Mouse (Mus musculus): ENCODE data around the gene Pitpna. TPM values are rescaled to one million over a fixed set of nuclear protein-coding genes. Genes with fewer than 3 reads are reported as not detected.

Pitpna gene
- total and polyA plus RNA-seq, 3 experiments: 57.2 to 99.1 (median 96.6) TPM

GRCm38 (mm10) chr11:75657841-75658240 lies 69.9 kb downstream of the Pitpna start:
- H3K27me3 ChIP-seq (ENCODE audit: control insufficient read depth, insufficient read depth, low read length): no peaks in the 10 kb centered on the region
- H3K79me2 ChIP-seq (replicated peaks; ENCODE audit: control insufficient read depth, insufficient read depth, low read length): no peaks in the 10 kb centered on the region
- no peak for DNase-seq
- no peak overlapping the region for H3K9ac ChIP-seq (ENCODE audit: low read depth, low read length)
- intact Hi-C loops (cut with DNase I): loop anchor here (2.0 kb wide), 1 partner anchor 21 kb away; the partner anchor contains the start of gene Crk
- H3K4me3 ChIP-seq: no peak overlapping the region
- no peak overlapping the region for H3K27ac ChIP-seq
- peaks cover 19% of the 10 kb centered on the region for H3K4me1 ChIP-seq (ENCODE audit: control insufficient read depth, insufficient read depth, low read length)
- TF ChIP-seq CTCF (IDR thresholded peaks at IDR 0.05) (no peak), POLR2A (IDR thresholded peaks at IDR 0.05; ENCODE audit: insufficient read depth, low read depth, low read length) (no peak), EP300 (IDR thresholded peaks at IDR 0.05; ENCODE audit: insufficient read depth, low read depth, low read length) (no peak)
- H3K36me3 ChIP-seq (ENCODE audit: control insufficient read depth, insufficient read depth, low read length): peaks cover 2% of the 10 kb centered on the region; the same call in 1 of the 2 replicates

GRCm38 (mm10) chr11:75658311-75658710 lies 70.4 kb downstream of the Pitpna start:
- intact Hi-C loops (cut with DNase I): no loop called here
- H3K4me1 ChIP-seq (ENCODE audit: control insufficient read depth, insufficient read depth, low read length): peaks cover 19% of the 10 kb centered on the region
- no peaks in the 10 kb centered on the region for H3K27me3 ChIP-seq (ENCODE audit: control insufficient read depth, insufficient read depth, low read length)
- WGBS: 93% methylated on average over 13 of the region's 13 CpGs
- TF ChIP-seq POLR2A (IDR thresholded peaks at IDR 0.05; ENCODE audit: insufficient read depth, low read depth, low read length): no peak
- TF ChIP-seq EP300 (IDR thresholded peaks at IDR 0.05; ENCODE audit: insufficient read depth, low read depth, low read length): no peak
- no peak for TF ChIP-seq CTCF (IDR thresholded peaks at IDR 0.05)
- H3K9ac ChIP-seq (ENCODE audit: low read depth, low read length): no peak overlapping the region
- H3K36me3 ChIP-seq (ENCODE audit: control insufficient read depth, insufficient read depth, low read length): peaks cover 2% of the 10 kb centered on the region; the same call in 1 of the 2 replicates
- no peak overlapping the region for H3K27ac ChIP-seq
- H3K4me3 ChIP-seq: no peak overlapping the region
- DNase-seq: no peak
- no peaks in the 10 kb centered on the region for H3K79me2 ChIP-seq (replicated peaks; ENCODE audit: control insufficient read depth, insufficient read depth, low read length)

GRCm38 (mm10) chr11:75658996-75659750 lies 71.3 kb downstream of the Pitpna start:
- Histone ChIP-seq H3K36me3 (ENCODE audit: control insufficient read depth, insufficient read depth, low read length) (peaks cover 2% of the 10 kb centered on the region; the same call in 1 of the 2 replicates), H3K79me2 (replicated peaks; ENCODE audit: control insufficient read depth, insufficient read depth, low read length) (no peaks in the 10 kb centered on the region), H3K4me1 (ENCODE audit: control insufficient read depth, insufficient read depth, low read length) (peaks cover 15% of the 10 kb centered on the region), H3K9ac (ENCODE audit: low read depth, low read length) (no peak overlapping the region), H3K27me3 (ENCODE audit: control insufficient read depth, insufficient read depth, low read length) (no peaks in the 10 kb centered on the region), H3K4me3 (no peak overlapping the region), H3K27ac (no peak overlapping the region)
- intact Hi-C loops (cut with DNase I): no loop called here
- TF ChIP-seq EP300 (IDR thresholded peaks at IDR 0.05; ENCODE audit: insufficient read depth, low read depth, low read length) (no peak), POLR2A (IDR thresholded peaks at IDR 0.05; ENCODE audit: insufficient read depth, low read depth, low read length) (no peak), CTCF (IDR thresholded peaks at IDR 0.05) (no peak)
- peak in 1 of 2 experiments; percentile 39 for DNase-seq
- 55% methylated on average over 14 of the region's 14 CpGs for WGBS

GRCm38 (mm10) chr11:75660081-75660590 lies 72.2 kb downstream of the Pitpna start:
- intact Hi-C loops (cut with DNase I): no loop called here
- peaks cover 2% of the 10 kb centered on the region; the same call in 1 of the 2 replicates for H3K36me3 ChIP-seq (ENCODE audit: control insufficient read depth, insufficient read depth, low read length)
- H3K27ac ChIP-seq: no peak overlapping the region

GRCm38 (mm10) chr11:75660941-75661800 lies 73.3 kb downstream of the Pitpna start:
- Histone ChIP-seq H3K79me2 (replicated peaks; ENCODE audit: control insufficient read depth, insufficient read depth, low read length) (no peaks in the 10 kb centered on the region), H3K27me3 (ENCODE audit: control insufficient read depth, insufficient read depth, low read length) (no peaks in the 10 kb centered on the region), H3K9ac (ENCODE audit: low read depth, low read length) (no peak overlapping the region), H3K4me1 (ENCODE audit: control insufficient read depth, insufficient read depth, low read length) (peaks cover 8% of the 10 kb centered on the region), H3K27ac (no peak overlapping the region), H3K4me3 (no peak overlapping the region), H3K36me3 (ENCODE audit: control insufficient read depth, insufficient read depth, low read length) (peaks cover 2% of the 10 kb centered on the region; the same call in 1 of the 2 replicates)
- no peak for TF ChIP-seq CTCF (IDR thresholded peaks at IDR 0.05)
- TF ChIP-seq POLR2A (IDR thresholded peaks at IDR 0.05; ENCODE audit: insufficient read depth, low read depth, low read length): no peak
- TF ChIP-seq EP300 (IDR thresholded peaks at IDR 0.05; ENCODE audit: insufficient read depth, low read depth, low read length): no peak
- DNase-seq: no peak
- WGBS: 89% methylated on average over 21 of the region's 21 CpGs
- intact Hi-C loops (cut with DNase I): no loop called here

More at GRCm38 (mm10) chr11:75660081-75660590, 72.2 kb downstream of the Pitpna start:
- H3K4me3 ChIP-seq: no peak overlapping the region
- no peak overlapping the region for H3K9ac ChIP-seq (ENCODE audit: low read depth, low read length)
- peaks cover 11% of the 10 kb centered on the region for H3K4me1 ChIP-seq (ENCODE audit: control insufficient read depth, insufficient read depth, low read length)
- TF ChIP-seq EP300 (IDR thresholded peaks at IDR 0.05; ENCODE audit: insufficient read depth, low read depth, low read length) (no peak), CTCF (IDR thresholded peaks at IDR 0.05) (no peak), POLR2A (IDR thresholded peaks at IDR 0.05; ENCODE audit: insufficient read depth, low read depth, low read length) (no peak)
- H3K79me2 ChIP-seq (replicated peaks; ENCODE audit: control insufficient read depth, insufficient read depth, low read length): no peaks in the 10 kb centered on the region
- H3K27me3 ChIP-seq (ENCODE audit: control insufficient read depth, insufficient read depth, low read length): no peaks in the 10 kb centered on the region
- 82% methylated on average over 12 of the region's 12 CpGs for WGBS
- DNase-seq: no peak

All from heart, adult 2 months (tissue).